Mouse (Mus musculus) adrenal gland, postnatal 10 days (tissue): ENCODE results near the gene Nhlrc4. TPM values are rescaled to one million over a fixed set of nuclear protein-coding genes. Genes with fewer than 3 reads are reported as not detected.
A peak's percentile ranks its signal among the peaks of the same experiment; 100 is the strongest.

Experiments
- DNase-seq: peaks from one replicate; pipeline ENCODE4 v3.0.0; 2021; ENCODE audit warnings: mixed read lengths
- total RNA-seq, 2 experiments: library from RNA; stranded (reverse); gene quantifications; 2 replicates each; pipeline ENCODE4 v1.2.3; 2021

Gene Nhlrc4
- total RNA-seq, 2 experiments from 2014 or later, result 0.30 to 1.4 TPM

GRCm38 (mm10) chr17:25958771-25959494 is 14.2 kb upstream of the Nhlrc4 start:
- DNase-seq, result no peak

- DNase-seq, result no peak
Observed at GRCm38 (mm10) chr17:25957586-25958051, 12.9 kb upstream of the Nhlrc4 start.

- DNase-seq, result no peak
Observed at GRCm38 (mm10) chr17:25956631-25957030, 11.9 kb upstream of the Nhlrc4 start.

GRCm38 (mm10) chr17:25956201-25956600 is 11.4 kb upstream of the Nhlrc4 start:
- no peak for DNase-seq

- no peak for DNase-seq
Observed at GRCm38 (mm10) chr17:25955736-25956135, 11.0 kb upstream of the Nhlrc4 start.

GRCm38 (mm10) chr17:25954671-25955070 is 9.9 kb upstream of the Nhlrc4 start:
- DNase-seq, result no peak

- no peak for DNase-seq
Observed at GRCm38 (mm10) chr17:25953161-25953560, 8.4 kb upstream of the Nhlrc4 start.

- DNase-seq, result no peak
Observed at GRCm38 (mm10) chr17:25951803-25952623, 7.3 kb upstream of the Nhlrc4 start, which contains the start of gene A930017K11Rik. A930017K11Rik (minus strand) TSS chr17:25952565.

GRCm38 (mm10) chr17:25951225-25951802 is 6.6 kb upstream of the Nhlrc4 start:
- DNase-seq, result peak; percentile 40

GRCm38 (mm10) chr17:25950706-25951105 is 5.9 kb upstream of the Nhlrc4 start:
- no peak for DNase-seq

- no peak for DNase-seq
Observed at GRCm38 (mm10) chr17:25949981-25950380, 5.2 kb upstream of the Nhlrc4 start.

- no peak for DNase-seq
Observed at GRCm38 (mm10) chr17:25948051-25948450, 3.3 kb upstream of the Nhlrc4 start.

- no peak for DNase-seq
Observed at GRCm38 (mm10) chr17:25947576-25947975, 2.8 kb upstream of the Nhlrc4 start.

GRCm38 (mm10) chr17:25946891-25947290 is 2.1 kb upstream of the Nhlrc4 start:
- no peak for DNase-seq

GRCm38 (mm10) chr17:25946349-25946748 is 1.6 kb upstream of the Nhlrc4 start:
- DNase-seq, result no peak

- peak; percentile 63 for DNase-seq
Observed at GRCm38 (mm10) chr17:25945517-25946155, 875 bp upstream of the Nhlrc4 start.

- no peak for DNase-seq
Observed at GRCm38 (mm10) chr17:25943769-25944168, 992 bp downstream of the Nhlrc4 start.

- DNase-seq, result no peak
Observed at GRCm38 (mm10) chr17:25943221-25943620, 1.5 kb downstream of the Nhlrc4 start.

- DNase-seq, result no peak
Observed at GRCm38 (mm10) chr17:25942597-25943151, 2.1 kb downstream of the Nhlrc4 start.

- peak; percentile 91 for DNase-seq
Observed at GRCm38 (mm10) chr17:25941511-25942241, 3.1 kb downstream of the Nhlrc4 start.

GRCm38 (mm10) chr17:25934526-25934925 is 10.2 kb downstream of the Nhlrc4 start:
- peak; percentile 66 for DNase-seq
